Mouse (Mus musculus) thymus, postnatal 0 days (tissue): ENCODE results near the gene Prss23. TPM values are rescaled to one million over a fixed set of nuclear protein-coding genes. Genes with fewer than 3 reads are reported as not detected.

Experiments used
- DNase-seq: peaks from one replicate; pipeline ENCODE4 v3.0.0-alpha.2; 2015; ENCODE audit warnings: low spot score
- polyA plus RNA-seq: library from polyadenylated mRNA; unstranded; fragments of >200 nt; fragmentation: Nextera tagmentation; extraction: Ambion mirVana; gene quantifications from 2 replicates; pipeline ENCODE4 v1.2.1, GENCODE M21; 2015

Prss23 gene
- polyA plus RNA-seq, 1 experiment from 2014 or later = 7.2 TPM

- no peak for DNase-seq
These were observed 18.3 kb downstream of the Prss23 start for GRCm38 (mm10) chr7:89508672-89509071.

- peak; percentile 35 for DNase-seq
These were observed 27.3 kb downstream of the Prss23 start for GRCm38 (mm10) chr7:89499516-89500307.

GRCm38 (mm10) chr7:89483769-89484568 is 43.0 kb downstream of the Prss23 start:
- DNase-seq = no peak

- no peak for DNase-seq
These were observed 45.3 kb downstream of the Prss23 start for GRCm38 (mm10) chr7:89481723-89482122.

- DNase-seq = no peak
These were observed 48.5 kb downstream of the Prss23 start for GRCm38 (mm10) chr7:89478490-89478889.

- DNase-seq = peak; percentile 39
These were observed 49.5 kb downstream of the Prss23 start for GRCm38 (mm10) chr7:89477294-89477999.

- DNase-seq = no peak
These were observed 53.5 kb downstream of the Prss23 start for GRCm38 (mm10) chr7:89473442-89473841.

- DNase-seq = no peak
These were observed 63.0 kb downstream of the Prss23 start for GRCm38 (mm10) chr7:89463775-89464592.

- no peak for DNase-seq
These were observed 63.7 kb downstream of the Prss23 start for GRCm38 (mm10) chr7:89463246-89463645.

- no peak for DNase-seq
These were observed 64.3 kb downstream of the Prss23 start for GRCm38 (mm10) chr7:89462646-89463207.

- DNase-seq = no peak
These were observed 65.6 kb downstream of the Prss23 start for GRCm38 (mm10) chr7:89461351-89461750.

GRCm38 (mm10) chr7:89460911-89461310 is 66.1 kb downstream of the Prss23 start:
- no peak for DNase-seq

- no peak for DNase-seq
These were observed 67.3 kb downstream of the Prss23 start for GRCm38 (mm10) chr7:89459691-89460090.

Other genes with a start within 250 kb of the Prss23 start
- 22.0 and 22.5 TPM in 2 replicates for gene Tmem135, start 123.0 kb downstream of the Prss23 start, polyA plus RNA-seq
- gene Fzd4, start 122.8 kb downstream of the Prss23 start, polyA plus RNA-seq = 1.5 TPM in 2 replicates
- gene Me3, start 105.2 kb upstream of the Prss23 start, polyA plus RNA-seq = 0.16 and 0.26 TPM in 2 replicates